Mouse (Mus musculus): ENCODE data around the gene Eml4. TPM values are rescaled to one million over a fixed set of nuclear protein-coding genes. Genes with fewer than 3 reads are reported as not detected.
A peak's percentile ranks its signal among the peaks of the same experiment; 100 is the strongest.

Eml4 gene
- polyA plus RNA-seq, 1 experiment from 2014 or later: 24.4 TPM

DNA sequence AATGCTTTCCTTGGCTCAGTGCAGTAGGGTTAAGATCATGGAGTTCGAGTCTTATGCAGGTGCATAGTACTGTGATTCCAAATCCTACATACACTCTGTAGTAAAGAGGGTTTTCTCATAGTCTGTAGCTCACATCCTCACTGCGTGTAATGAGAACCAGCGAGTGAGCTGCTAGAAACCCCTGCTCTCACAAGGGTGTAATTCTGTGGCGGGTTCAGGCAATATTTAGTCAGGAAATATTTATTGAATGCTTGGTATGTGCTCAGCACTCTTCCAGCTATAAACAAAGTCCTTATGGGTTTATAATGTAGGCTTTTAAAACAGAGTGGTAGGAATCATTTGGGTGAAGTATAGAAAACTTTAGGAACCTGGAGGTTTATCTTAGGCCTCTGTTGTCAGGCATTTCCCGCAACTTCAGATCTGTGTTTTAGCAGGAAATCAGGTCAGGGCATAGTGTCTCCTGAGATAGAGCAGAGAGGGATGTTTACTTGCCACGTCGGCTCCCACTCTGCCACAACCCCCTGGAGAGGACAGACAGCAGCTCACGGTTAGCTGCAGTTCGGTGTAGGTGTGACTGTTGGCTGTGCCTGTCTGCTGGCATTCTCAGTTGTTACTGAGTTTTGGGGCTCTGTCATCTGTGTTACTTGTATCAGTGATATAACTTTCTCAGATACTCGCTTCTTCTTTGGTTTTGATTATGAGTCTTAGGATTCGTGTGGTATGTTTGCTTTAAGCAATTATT is 15.1 kb downstream of the Eml4 start:
- Histone ChIP-seq H3K36me3 (ENCODE audit: control insufficient read depth, insufficient read depth, low read length) (no peaks in the 10 kb centered on the region), H3K9ac (ENCODE audit: low read depth, low read length) (no peak overlapping the region), H3K27me3 (ENCODE audit: control insufficient read depth, insufficient read depth, low read length) (no peaks in the 10 kb centered on the region), H3K4me2 (peak overlapping the region; percentile 41), H3K9me3 (replicated peaks; ENCODE audit: control insufficient read depth, low read length) (no peaks in the 10 kb centered on the region), H3K27ac (ENCODE audit: low read depth, low read length) (peak overlapping the region; percentile 54; the same call in 1 of the 2 replicates), H3K4me3 (ENCODE audit: low read depth, low read length) (no peak overlapping the region), H3K4me1 (ENCODE audit: control insufficient read depth, insufficient read depth, low read length) (peaks cover 38% of the 10 kb centered on the region)
- no peak for ATAC-seq (replicated peaks; ENCODE audit: insufficient number of reproducible peaks, low FRiP score, low TSS enrichment)
- WGBS (ENCODE audit: insufficient replicate concordance): 19% methylated on average over 11 of the region's 11 CpGs

DNA sequence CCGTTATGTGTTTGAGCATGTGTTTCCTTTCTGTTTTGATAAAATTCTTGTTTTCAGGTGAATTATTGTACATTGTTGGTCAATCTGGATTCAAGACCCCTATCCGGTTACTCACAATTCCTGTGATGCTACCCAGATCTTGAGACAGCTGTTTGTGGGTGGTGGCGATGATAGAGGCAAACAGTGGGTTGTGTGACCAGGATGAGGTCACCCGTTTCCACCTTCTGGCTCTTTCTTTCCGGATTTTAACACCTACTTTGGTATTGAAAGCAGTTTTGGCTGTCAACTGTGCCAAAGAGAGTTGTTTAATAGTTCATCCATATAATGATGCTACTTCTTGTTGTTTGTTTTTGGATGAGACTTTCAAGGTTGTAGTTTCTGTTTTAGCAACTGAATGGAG is 16.7 kb downstream of the Eml4 start:
- Histone ChIP-seq H3K4me1 (ENCODE audit: control insufficient read depth, insufficient read depth, low read length) (peaks cover 29% of the 10 kb centered on the region), H3K27me3 (ENCODE audit: control insufficient read depth, insufficient read depth, low read length) (no peaks in the 10 kb centered on the region), H3K4me2 (no peak overlapping the region), H3K9ac (ENCODE audit: low read depth, low read length) (no peak overlapping the region), H3K36me3 (ENCODE audit: control insufficient read depth, insufficient read depth, low read length) (no peaks in the 10 kb centered on the region), H3K4me3 (ENCODE audit: low read depth, low read length) (no peak overlapping the region), H3K27ac (ENCODE audit: low read depth, low read length) (no peak overlapping the region), H3K9me3 (replicated peaks; ENCODE audit: control insufficient read depth, low read length) (no peaks in the 10 kb centered on the region)
- 70% methylated on average over 5 of the region's 5 CpGs for WGBS (ENCODE audit: insufficient replicate concordance)
- no peak for ATAC-seq (replicated peaks; ENCODE audit: insufficient number of reproducible peaks, low FRiP score, low TSS enrichment)

DNA sequence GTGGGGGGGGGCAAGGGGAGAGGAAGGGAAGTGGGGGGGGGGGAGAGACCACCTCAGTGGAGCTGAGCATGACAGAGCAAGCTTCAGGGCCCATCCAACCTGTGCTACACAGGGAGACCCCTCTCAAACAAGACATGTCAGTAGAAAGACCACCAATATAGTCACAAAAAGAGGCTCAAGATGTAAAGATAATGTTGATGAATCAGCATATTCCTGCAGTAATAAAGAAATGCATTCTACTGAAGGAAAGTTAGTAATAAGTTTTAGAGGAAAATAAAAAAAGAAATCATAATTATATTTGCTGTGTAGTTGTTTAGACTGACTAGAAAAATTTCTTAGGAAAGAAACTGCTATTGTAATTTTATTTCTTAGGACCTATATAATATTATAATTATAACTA is 23.4 kb downstream of the Eml4 start:
- H3K4me3 ChIP-seq (ENCODE audit: low read depth, low read length): no peak overlapping the region
- H3K27ac ChIP-seq (ENCODE audit: low read depth, low read length): no peak overlapping the region
- H3K4me1 ChIP-seq (ENCODE audit: control insufficient read depth, insufficient read depth, low read length): no peaks in the 10 kb centered on the region
- no peaks in the 10 kb centered on the region for H3K36me3 ChIP-seq (ENCODE audit: control insufficient read depth, insufficient read depth, low read length)
- no peaks in the 10 kb centered on the region for H3K9me3 ChIP-seq (replicated peaks; ENCODE audit: control insufficient read depth, low read length)
- H3K27me3 ChIP-seq (ENCODE audit: control insufficient read depth, insufficient read depth, low read length): no peaks in the 10 kb centered on the region
- H3K9ac ChIP-seq (ENCODE audit: low read depth, low read length): no peak overlapping the region
- ATAC-seq (replicated peaks; ENCODE audit: insufficient number of reproducible peaks, low FRiP score, low TSS enrichment): no peak
- H3K4me2 ChIP-seq: no peak overlapping the region

DNA sequence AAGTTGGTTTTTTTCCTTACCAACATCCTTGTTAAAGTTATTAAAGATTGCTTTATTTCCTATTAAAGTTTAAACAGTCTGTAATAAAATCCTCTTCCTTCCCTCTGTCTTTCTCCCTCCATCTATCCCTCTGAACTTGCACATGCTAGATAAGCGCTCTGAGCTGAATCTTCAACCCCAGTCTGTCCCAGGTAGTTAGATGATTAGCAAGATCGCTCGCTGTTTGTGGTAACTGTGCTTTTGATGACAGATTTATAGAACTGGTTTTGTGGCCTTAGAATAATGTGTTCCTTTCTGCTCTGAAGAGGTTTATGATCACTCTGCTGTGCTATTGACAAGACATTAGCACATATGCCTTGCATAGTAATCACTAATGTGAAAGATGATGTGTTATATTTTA is 25.1 kb downstream of the Eml4 start:
- Histone ChIP-seq H3K9me3 (replicated peaks; ENCODE audit: control insufficient read depth, low read length) (no peaks in the 10 kb centered on the region), H3K27ac (ENCODE audit: low read depth, low read length) (no peak overlapping the region), H3K27me3 (ENCODE audit: control insufficient read depth, insufficient read depth, low read length) (no peaks in the 10 kb centered on the region), H3K36me3 (ENCODE audit: control insufficient read depth, insufficient read depth, low read length) (no peaks in the 10 kb centered on the region), H3K4me2 (no peak overlapping the region), H3K4me1 (ENCODE audit: control insufficient read depth, insufficient read depth, low read length) (no peaks in the 10 kb centered on the region), H3K4me3 (ENCODE audit: low read depth, low read length) (no peak overlapping the region), H3K9ac (ENCODE audit: low read depth, low read length) (no peak overlapping the region)
- ATAC-seq (replicated peaks; ENCODE audit: insufficient number of reproducible peaks, low FRiP score, low TSS enrichment): no peak
- WGBS (ENCODE audit: insufficient replicate concordance): 77% methylated on average over 3 of the region's 3 CpGs

DNA sequence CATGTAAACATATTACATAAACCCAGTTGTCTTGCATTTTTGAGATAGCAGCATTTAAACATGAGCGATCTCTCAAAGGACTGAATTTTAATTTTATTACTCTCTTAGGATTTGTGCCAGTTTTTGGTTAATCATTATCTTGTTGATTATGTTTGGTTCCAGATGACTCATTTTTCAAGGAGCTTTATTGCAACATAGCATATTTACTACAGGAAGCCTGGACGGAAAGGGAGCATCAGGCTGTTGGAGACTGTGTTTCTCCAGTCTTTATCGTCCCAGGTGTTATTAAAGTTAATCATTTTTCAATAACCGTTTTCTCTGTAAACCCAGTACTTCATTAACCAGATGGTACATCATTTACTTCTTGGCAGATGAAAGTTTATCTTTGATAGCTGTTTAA is 26.1 kb downstream of the Eml4 start:
- WGBS (ENCODE audit: insufficient replicate concordance): 80% methylated on average over 4 of the region's 4 CpGs
- no peaks in the 10 kb centered on the region for H3K9me3 ChIP-seq (replicated peaks; ENCODE audit: control insufficient read depth, low read length)
- no peak overlapping the region for H3K9ac ChIP-seq (ENCODE audit: low read depth, low read length)
- H3K4me1 ChIP-seq (ENCODE audit: control insufficient read depth, insufficient read depth, low read length): no peaks in the 10 kb centered on the region
- no peak overlapping the region for H3K4me2 ChIP-seq
- ATAC-seq (replicated peaks; ENCODE audit: insufficient number of reproducible peaks, low FRiP score, low TSS enrichment): no peak
- no peak overlapping the region for H3K27ac ChIP-seq (ENCODE audit: low read depth, low read length)
- H3K36me3 ChIP-seq (ENCODE audit: control insufficient read depth, insufficient read depth, low read length): no peaks in the 10 kb centered on the region
- no peaks in the 10 kb centered on the region for H3K27me3 ChIP-seq (ENCODE audit: control insufficient read depth, insufficient read depth, low read length)
- H3K4me3 ChIP-seq (ENCODE audit: low read depth, low read length): no peak overlapping the region

DNA sequence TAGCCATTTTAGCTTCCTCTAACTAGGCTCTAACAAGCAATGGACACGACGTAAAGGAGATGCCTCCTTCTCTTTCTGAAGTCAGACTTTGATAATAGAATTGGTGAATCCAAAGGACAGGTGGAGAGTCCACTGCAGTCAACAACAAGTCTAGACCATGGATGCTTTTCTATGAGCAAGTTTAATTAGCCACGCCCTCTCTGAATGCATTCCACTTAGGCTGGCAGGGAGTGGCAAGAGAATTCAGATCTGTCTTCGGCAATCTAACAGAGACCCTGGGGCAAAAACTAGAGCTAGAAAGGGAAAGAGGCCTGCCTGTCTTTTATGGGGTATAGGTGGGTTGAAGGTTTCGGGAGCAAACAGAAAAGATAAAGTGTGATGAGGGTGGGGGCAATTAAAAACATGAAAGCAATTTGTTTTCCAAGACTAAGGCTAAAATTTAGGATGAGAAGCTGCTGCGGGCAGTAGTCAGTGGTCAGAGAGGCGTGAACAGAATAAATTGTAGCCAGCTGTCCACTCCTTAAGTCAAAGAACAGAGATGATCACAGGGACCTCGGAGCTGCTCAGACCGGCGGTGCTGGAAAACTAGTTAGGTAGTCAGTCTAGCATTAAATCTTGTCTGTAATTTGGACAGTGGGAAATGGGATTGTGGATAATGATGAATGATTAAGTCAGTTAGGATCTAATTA is 27.2 kb downstream of the Eml4 start:
- 79% methylated on average over 10 of the region's 10 CpGs for WGBS (ENCODE audit: insufficient replicate concordance)

DNA sequence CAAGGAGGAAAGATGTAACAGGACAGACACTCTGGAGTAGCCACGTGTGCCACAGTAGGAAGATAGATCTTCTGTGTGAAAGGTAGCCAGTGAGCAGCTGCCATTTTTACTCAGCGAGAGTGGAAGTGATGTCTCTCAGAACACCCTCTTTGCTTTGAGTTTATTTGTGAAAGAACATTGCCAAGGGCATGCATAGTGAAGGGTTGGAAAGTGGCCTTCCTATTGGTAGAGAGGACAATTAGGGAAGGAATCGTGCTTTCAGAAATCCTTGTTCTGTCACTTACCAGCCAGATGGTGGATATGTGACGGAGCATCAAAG is 27.7 kb downstream of the Eml4 start:
- ATAC-seq (replicated peaks; ENCODE audit: insufficient number of reproducible peaks, low FRiP score, low TSS enrichment): no peak
- Histone ChIP-seq H3K27ac (ENCODE audit: low read depth, low read length) (no peak overlapping the region), H3K9ac (ENCODE audit: low read depth, low read length) (no peak overlapping the region), H3K9me3 (replicated peaks; ENCODE audit: control insufficient read depth, low read length) (no peaks in the 10 kb centered on the region), H3K4me3 (ENCODE audit: low read depth, low read length) (no peak overlapping the region), H3K27me3 (ENCODE audit: control insufficient read depth, insufficient read depth, low read length) (no peaks in the 10 kb centered on the region), H3K36me3 (ENCODE audit: control insufficient read depth, insufficient read depth, low read length) (no peaks in the 10 kb centered on the region), H3K4me1 (ENCODE audit: control insufficient read depth, insufficient read depth, low read length) (no peaks in the 10 kb centered on the region; the same call in 1 of the 2 replicates), H3K4me2 (no peak overlapping the region)
- WGBS (ENCODE audit: insufficient replicate concordance): 79% methylated on average over 4 of the region's 4 CpGs

More for the DNA sequence above, 27.2 kb downstream of the Eml4 start:
- Histone ChIP-seq H3K4me3 (ENCODE audit: low read depth, low read length) (no peak overlapping the region), H3K36me3 (ENCODE audit: control insufficient read depth, insufficient read depth, low read length) (no peaks in the 10 kb centered on the region), H3K27me3 (ENCODE audit: control insufficient read depth, insufficient read depth, low read length) (no peaks in the 10 kb centered on the region), H3K9ac (ENCODE audit: low read depth, low read length) (no peak overlapping the region), H3K9me3 (replicated peaks; ENCODE audit: control insufficient read depth, low read length) (no peaks in the 10 kb centered on the region), H3K27ac (ENCODE audit: low read depth, low read length) (no peak overlapping the region), H3K4me2 (no peak overlapping the region), H3K4me1 (ENCODE audit: control insufficient read depth, insufficient read depth, low read length) (no peaks in the 10 kb centered on the region; the same call in 1 of the 2 replicates)
- ATAC-seq (replicated peaks; ENCODE audit: insufficient number of reproducible peaks, low FRiP score, low TSS enrichment): no peak

DNA sequence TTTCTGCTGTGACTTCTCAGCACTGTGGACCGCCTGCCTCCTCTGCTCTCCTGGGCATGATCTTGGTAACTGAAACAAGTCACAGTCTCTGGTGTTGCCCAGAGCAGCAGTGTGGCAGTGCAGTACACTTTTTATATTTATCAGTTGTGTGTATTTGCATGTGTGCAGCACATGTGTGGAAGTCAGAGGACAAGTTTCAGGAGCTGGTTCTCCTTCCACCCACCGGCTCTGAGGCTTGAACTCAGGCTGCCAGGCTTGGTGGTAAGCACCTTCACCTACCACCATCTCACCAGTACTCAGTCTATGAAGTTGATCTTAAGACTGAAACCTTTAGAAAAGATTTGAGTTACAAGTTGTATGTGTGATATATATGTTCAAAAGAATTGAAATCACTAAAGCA is 28.6 kb downstream of the Eml4 start:
- H3K27ac ChIP-seq (ENCODE audit: low read depth, low read length): no peak overlapping the region
- no peak overlapping the region for H3K4me3 ChIP-seq (ENCODE audit: low read depth, low read length)
- H3K27me3 ChIP-seq (ENCODE audit: control insufficient read depth, insufficient read depth, low read length): no peaks in the 10 kb centered on the region
- no peak overlapping the region for H3K4me2 ChIP-seq
- no peak overlapping the region for H3K9ac ChIP-seq (ENCODE audit: low read depth, low read length)
- no peaks in the 10 kb centered on the region for H3K36me3 ChIP-seq (ENCODE audit: control insufficient read depth, insufficient read depth, low read length)
- no peak for ATAC-seq (replicated peaks; ENCODE audit: insufficient number of reproducible peaks, low FRiP score, low TSS enrichment)
- H3K9me3 ChIP-seq (replicated peaks; ENCODE audit: control insufficient read depth, low read length): no peaks in the 10 kb centered on the region
- 93% methylated on average over 2 of the region's 2 CpGs for WGBS (ENCODE audit: insufficient replicate concordance)
- no peaks in the 10 kb centered on the region; the same call in 1 of the 2 replicates for H3K4me1 ChIP-seq (ENCODE audit: control insufficient read depth, insufficient read depth, low read length)

DNA sequence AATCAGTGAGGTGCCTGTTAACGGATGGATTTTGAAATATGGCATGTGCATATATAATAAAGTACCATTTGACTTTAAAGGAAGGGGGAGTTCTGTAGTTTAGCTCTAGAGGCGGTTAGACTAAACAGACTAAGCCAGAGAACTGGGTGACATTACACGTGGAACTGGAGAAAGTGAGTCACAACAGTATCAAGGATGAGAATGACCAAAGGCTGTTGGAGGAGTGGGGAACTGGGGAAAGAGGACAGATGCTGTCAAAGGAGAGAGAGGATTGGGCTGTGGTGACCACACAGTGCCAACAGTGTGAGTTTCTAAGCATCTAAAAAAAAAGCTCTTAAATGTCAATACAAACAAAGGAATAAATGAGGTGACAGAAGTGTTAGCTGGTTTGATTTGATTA is 29.1 kb downstream of the Eml4 start:
- Histone ChIP-seq H3K4me3 (ENCODE audit: low read depth, low read length) (no peak overlapping the region), H3K27me3 (ENCODE audit: control insufficient read depth, insufficient read depth, low read length) (no peaks in the 10 kb centered on the region), H3K36me3 (ENCODE audit: control insufficient read depth, insufficient read depth, low read length) (no peaks in the 10 kb centered on the region), H3K4me1 (ENCODE audit: control insufficient read depth, insufficient read depth, low read length) (no peaks in the 10 kb centered on the region; the same call in 1 of the 2 replicates), H3K9ac (ENCODE audit: low read depth, low read length) (no peak overlapping the region), H3K9me3 (replicated peaks; ENCODE audit: control insufficient read depth, low read length) (no peaks in the 10 kb centered on the region), H3K27ac (ENCODE audit: low read depth, low read length) (no peak overlapping the region), H3K4me2 (no peak overlapping the region)
- no peak for ATAC-seq (replicated peaks; ENCODE audit: insufficient number of reproducible peaks, low FRiP score, low TSS enrichment)
- WGBS (ENCODE audit: insufficient replicate concordance): 79% methylated on average over 3 of the region's 3 CpGs
